Mouse (Mus musculus) heart, embryonic 12.5 days (tissue): ENCODE measurements around the gene Arel1. TPM values are rescaled to one million over a fixed set of nuclear protein-coding genes. Genes with fewer than 3 reads are reported as not detected.
A peak's percentile ranks its signal among the peaks of the same experiment; 100 is the strongest.

ENCODE experiments used
- ATAC-seq: fragments of 200-750 bp; cut with Nextera tagmentation; 2 replicates; pipeline ENCODE4 v1.8.0; 2017; ENCODE audit warnings: moderate TSS enrichment, moderate library complexity; ENCODE audit not compliant: insufficient number of reproducible peaks, low FRiP score
- H3K27ac ChIP-seq: fragments of 300-500 bp; sonication (generic); 2 replicates; pipeline ENCODE4 v1.5.1; 2016; ENCODE audit warnings: mild to moderate bottlenecking, moderate library complexity; ENCODE audit not compliant: poor library complexity, severe bottlenecking
- H3K27me3 ChIP-seq: fragments of 300-500 bp; sonication (generic); replicated peaks from 2 replicates; pipeline ENCODE4 v1.6.1; 2016; ENCODE audit warnings: mild to moderate bottlenecking, moderate library complexity
- H3K36me3 ChIP-seq: fragments of 300-500 bp; sonication (generic); 2 replicates; pipeline ENCODE4 v1.6.1; 2016; ENCODE audit warnings: mild to moderate bottlenecking, moderate library complexity
- H3K4me1 ChIP-seq: fragments of 300-500 bp; sonication (generic); replicated peaks from 2 replicates; pipeline ENCODE4 v1.6.1; 2016; ENCODE audit warnings: mild to moderate bottlenecking
- H3K4me2 ChIP-seq: fragments of 300-500 bp; sonication (generic); 2 replicates; pipeline ENCODE4 v1.6.1; 2016; ENCODE audit warnings: mild to moderate bottlenecking, moderate library complexity
- H3K4me3 ChIP-seq: fragments of 300-500 bp; sonication (generic); 2 replicates; pipeline ENCODE4 v1.5.1; 2016; ENCODE audit warnings: mild to moderate bottlenecking
- H3K9ac ChIP-seq: fragments of 300-500 bp; sonication (generic); 2 replicates; pipeline ENCODE4 v1.6.1; 2016; ENCODE audit warnings: mild to moderate bottlenecking, moderate library complexity
- H3K9me3 ChIP-seq: fragments of 300-500 bp; sonication (generic); replicated peaks from 2 replicates; pipeline ENCODE4 v1.6.1; 2016; ENCODE audit warnings: mild to moderate bottlenecking, moderate library complexity
- WGBS: fragments of 180-500 bp; shearing (Covaris S2); methylation state at CpG from one replicate; pipeline ENCODE4 v1.1.7; 2016; 5-methylcytosine and 5-hydroxymethylcytosine counted together
- polyA plus RNA-seq: library from polyadenylated mRNA; unstranded; fragments of >200 nt; fragmentation: Nextera tagmentation; extraction: Ambion mirVana; gene quantifications from 2 replicates; pipeline ENCODE4 v1.2.1, GENCODE M21; 2016

The Arel1 gene
- polyA plus RNA-seq, 1 experiment from 2014 or later = 15.4 TPM

GRCm38 (mm10) chr12:84876481-84877121, 94.1 kb downstream of the Arel1 start, which contains the start of gene Ltbp2:
TSS of gene Ltbp2 (minus strand) at chr12:84876532.
- ATAC-seq = peak; percentile 77
- Histone ChIP-seq H3K27me3 (peaks cover 66% of the 10 kb centered on the region), H3K36me3 (no peaks in the 10 kb centered on the region), H3K4me3 (peak within 1 kb of the TSS; percentile 43), H3K4me2 (peak within 1 kb of the TSS; percentile 77), H3K9ac (peak within 1 kb of the TSS; percentile 19; the same call in 1 of the 2 replicates), H3K9me3 (no peaks in the 10 kb centered on the region), H3K27ac (no peak within 1 kb of the TSS), H3K4me1 (peaks cover 20% of the 10 kb centered on the region)
- 1% methylated on average over 34 of the region's 34 CpGs for WGBS

DNA sequence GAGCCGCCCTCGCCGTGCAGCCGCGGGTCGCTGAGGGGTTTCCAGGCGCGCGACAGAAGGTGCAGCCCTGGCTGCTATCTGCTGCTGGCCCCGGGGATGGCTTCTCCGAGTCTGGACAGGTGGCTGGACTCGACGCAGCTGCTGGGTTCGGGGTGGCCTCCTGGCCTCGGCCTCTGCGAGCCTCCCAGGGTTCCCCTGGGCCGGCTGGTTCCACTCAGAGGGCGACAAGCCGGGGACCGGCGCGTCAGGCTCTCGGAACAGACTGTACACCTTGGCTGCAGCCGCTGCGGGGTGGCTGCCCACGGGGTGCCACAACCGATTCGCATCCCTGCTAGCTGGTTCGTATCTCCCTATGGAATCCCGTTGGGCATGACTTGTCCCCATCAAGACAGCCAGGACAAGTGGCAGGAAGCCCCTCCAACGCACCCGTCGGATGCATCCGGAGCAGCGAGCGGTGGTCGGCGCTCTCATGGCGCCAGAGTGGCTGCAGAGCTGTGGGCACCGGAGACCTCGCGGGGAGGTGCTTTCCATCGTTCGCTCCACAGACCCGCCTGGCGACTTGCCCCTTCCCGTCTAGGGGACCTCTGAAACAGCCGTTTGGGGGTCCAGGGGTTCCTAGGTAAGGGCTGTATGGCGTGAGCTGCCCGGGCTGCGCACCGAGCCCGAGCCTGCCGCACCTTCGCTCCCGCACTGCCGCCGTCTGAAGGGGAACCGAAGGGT, 94.8 kb downstream of the Arel1 start:
- peak; percentile 46; the same call in 1 of the 2 replicates for ATAC-seq
- Histone ChIP-seq H3K4me2 (peak overlapping the region; percentile 77), H3K27me3 (peaks cover 70% of the 10 kb centered on the region), H3K27ac (no peak overlapping the region), H3K9ac (peak overlapping the region; percentile 19; the same call in 1 of the 2 replicates), H3K4me3 (peak overlapping the region; percentile 43), H3K9me3 (no peaks in the 10 kb centered on the region), H3K4me1 (peaks cover 20% of the 10 kb centered on the region), H3K36me3 (no peaks in the 10 kb centered on the region)
- WGBS = under 1% methylated on average over 59 of the region's 59 CpGs

- Histone ChIP-seq H3K4me2 (no peak overlapping the region), H3K27ac (no peak overlapping the region), H3K4me3 (no peak overlapping the region), H3K27me3 (peaks cover 62% of the 10 kb centered on the region), H3K9me3 (no peaks in the 10 kb centered on the region), H3K36me3 (no peaks in the 10 kb centered on the region), H3K4me1 (peaks cover 20% of the 10 kb centered on the region), H3K9ac (no peak overlapping the region)
- 3% methylated on average over 3 of the region's 3 CpGs for WGBS
- no peak for ATAC-seq
Measured at GRCm38 (mm10) chr12:84873434-84873833, 97.3 kb downstream of the Arel1 start.

- Histone ChIP-seq H3K4me2 (no peak overlapping the region), H3K9ac (no peak overlapping the region), H3K27me3 (peaks cover 60% of the 10 kb centered on the region), H3K4me1 (peaks cover 20% of the 10 kb centered on the region), H3K9me3 (no peaks in the 10 kb centered on the region), H3K4me3 (no peak overlapping the region), H3K36me3 (no peaks in the 10 kb centered on the region), H3K27ac (no peak overlapping the region)
- no peak for ATAC-seq
- 55% methylated on average over 2 of the region's 2 CpGs for WGBS
Measured at GRCm38 (mm10) chr12:84872310-84872709, 98.4 kb downstream of the Arel1 start.

Other genes starting within 250 kb of the Arel1 start
- 55.0 and 56.5 TPM in 2 replicates for gene Npc2, start 197.7 kb downstream of the Arel1 start, polyA plus RNA-seq
- 127 and 137 TPM in 2 replicates for gene Isca2, start 197.6 kb downstream of the Arel1 start, polyA plus RNA-seq
- gene Ltbp2, start 94.4 kb downstream of the Arel1 start, polyA plus RNA-seq = 0.50 and 0.68 TPM in 2 replicates
- 79.4 and 80.3 TPM in 2 replicates for gene Fcf1, start within 50 bp of the Arel1 start, polyA plus RNA-seq
- gene Ylpm1, start 25.4 kb upstream of the Arel1 start, polyA plus RNA-seq = 21.1 and 24.3 TPM in 2 replicates
- 1.1 and 2.8 TPM in 2 replicates for gene Prox2, start 139.9 kb upstream of the Arel1 start, polyA plus RNA-seq
- 197 and 203 TPM in 2 replicates for gene Dlst, start 139.9 kb upstream of the Arel1 start, polyA plus RNA-seq
- gene Rps6kl1, start 180.4 kb upstream of the Arel1 start, polyA plus RNA-seq = 1.2 and 1.6 TPM in 2 replicates
- 8.3 TPM in 2 replicates for gene Pgf, start 206.9 kb upstream of the Arel1 start, polyA plus RNA-seq
- 49.0 and 51.3 TPM in 2 replicates for gene Eif2b2, start 248.6 kb upstream of the Arel1 start, polyA plus RNA-seq